Mouse (Mus musculus): ENCODE results near the gene Efcc1.

Gene Efcc1

DNA sequence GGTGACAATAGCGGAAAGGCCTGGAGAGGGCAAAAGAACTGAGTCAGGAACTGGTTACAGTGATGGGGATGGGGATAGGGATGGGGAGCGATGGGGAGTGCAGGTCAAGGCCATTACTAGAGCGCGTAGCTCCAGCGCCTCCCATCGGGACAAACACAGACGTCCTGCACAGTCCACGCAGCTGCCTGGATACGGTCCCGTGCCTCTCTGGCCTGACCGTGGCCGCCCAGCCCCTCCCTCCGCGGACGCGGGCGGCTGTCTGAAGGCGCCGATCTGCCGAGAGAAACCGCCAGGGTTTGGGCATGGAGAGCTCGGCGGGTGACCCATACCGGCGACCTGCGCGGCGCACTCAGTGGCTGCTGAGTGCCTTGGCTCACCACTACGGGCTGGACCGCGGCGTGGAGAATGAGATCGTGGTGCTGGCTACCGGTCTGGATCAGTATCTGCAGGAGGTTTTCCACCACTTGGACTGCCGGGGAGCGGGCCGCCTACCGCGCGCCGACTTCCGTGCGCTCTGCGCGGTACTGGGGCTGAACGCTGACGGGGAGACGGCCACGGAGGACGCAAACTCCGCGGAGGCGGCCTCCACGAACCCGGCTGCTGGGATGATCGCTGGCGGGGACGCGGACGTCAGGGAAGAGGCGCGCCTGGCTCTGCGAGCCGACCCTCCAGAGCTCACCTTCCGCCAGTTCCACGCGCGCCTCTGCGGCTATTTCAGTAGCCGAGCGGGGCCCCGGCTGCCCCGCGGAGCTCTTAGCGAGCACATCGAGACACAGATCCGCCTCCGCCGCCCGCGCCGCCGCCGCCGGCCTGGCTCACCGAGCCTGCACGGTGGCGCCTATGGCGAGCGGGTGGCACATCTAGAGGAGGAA lies at the start of gene Efcc1:
Gene Efcc1 (plus strand): TSS at position 279 of the 872 bp plus-strand sequence.
- DNase-seq (ENCODE audit: low spot score): no peak

DNA sequence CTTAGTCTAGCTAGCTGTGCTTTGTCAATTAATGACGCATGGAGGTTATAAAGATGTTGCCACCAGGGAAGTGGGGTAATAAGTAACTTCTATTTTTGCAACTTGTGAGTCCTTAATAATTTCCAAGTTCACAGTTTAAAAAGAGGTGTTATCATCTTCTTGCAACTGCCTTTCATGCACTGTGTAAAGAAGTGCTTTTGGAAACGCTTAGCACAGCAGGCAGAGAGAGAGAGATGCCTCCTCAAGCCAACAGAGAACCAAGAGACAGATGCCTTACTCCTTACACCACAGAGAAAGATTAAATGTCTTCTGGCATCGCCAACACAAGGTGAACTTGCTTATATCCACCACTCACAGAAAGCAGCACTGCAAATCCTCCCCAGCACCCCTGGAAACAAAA lies 34.7 kb upstream of the Efcc1 start:
- no peak for DNase-seq (ENCODE audit: low spot score)

GRCm38 (mm10) chr6:87696544-87696943 lies 34.1 kb upstream of the Efcc1 start:
- DNase-seq (ENCODE audit: low spot score): no peak

GRCm38 (mm10) chr6:87706246-87706645 lies 24.4 kb upstream of the Efcc1 start:
- DNase-seq (ENCODE audit: low spot score): no peak

DNA sequence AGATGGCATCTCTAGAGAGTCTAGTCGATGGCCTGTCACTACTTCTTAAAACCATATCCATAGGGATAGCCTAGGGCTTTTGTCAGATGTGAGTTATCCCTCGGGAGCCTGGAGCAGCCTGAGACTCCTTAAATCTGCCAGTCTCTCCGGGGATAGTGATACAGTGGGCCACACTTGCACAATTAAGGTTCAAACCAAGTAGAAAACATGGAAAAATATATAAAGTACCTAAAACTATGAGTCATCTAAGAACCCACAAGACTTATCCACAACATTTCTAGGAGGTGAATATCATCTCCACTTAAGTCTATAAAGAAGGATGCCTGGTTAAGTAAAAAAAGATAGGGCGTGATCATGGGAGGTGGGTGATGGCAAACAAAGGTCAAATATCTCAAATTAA lies 18.4 kb upstream of the Efcc1 start:
- DNase-seq (ENCODE audit: low spot score): no peak

- no peak for DNase-seq (ENCODE audit: low spot score)
Observed at GRCm38 (mm10) chr6:87714091-87714490, 16.6 kb upstream of the Efcc1 start.

- DNase-seq (ENCODE audit: low spot score): peak; percentile 76
Observed at GRCm38 (mm10) chr6:87722631-87723030, 8.0 kb upstream of the Efcc1 start.

- DNase-seq (ENCODE audit: low spot score): no peak
Observed at GRCm38 (mm10) chr6:87725267-87725912, 5.3 kb upstream of the Efcc1 start.

GRCm38 (mm10) chr6:87728102-87728501 lies 2.6 kb upstream of the Efcc1 start:
- no peak for DNase-seq (ENCODE audit: low spot score)

DNA sequence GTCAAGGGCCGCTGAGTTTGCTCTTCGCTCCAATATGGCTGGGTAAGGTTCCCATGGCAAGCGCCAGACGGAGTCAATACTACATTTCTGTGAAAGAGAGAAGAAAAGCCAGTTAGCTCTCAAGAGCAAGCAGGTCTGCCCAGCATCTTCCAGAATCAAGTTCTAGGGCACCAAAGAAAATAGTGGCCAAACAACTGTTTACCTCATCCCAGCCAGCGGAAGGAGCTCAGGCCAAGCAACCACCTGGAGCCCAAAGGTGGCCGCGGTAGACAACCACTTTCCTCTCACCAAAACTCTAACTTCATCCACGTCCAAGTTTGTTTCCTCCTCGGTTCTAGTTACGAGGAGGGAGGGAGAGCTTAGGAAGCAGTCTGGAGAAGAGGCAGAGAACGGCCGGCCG lies 528 bp upstream of the Efcc1 start:
- no peak for DNase-seq (ENCODE audit: low spot score)

- DNase-seq (ENCODE audit: low spot score): no peak
Observed at GRCm38 (mm10) chr6:87731463-87732095, 910 bp downstream of the Efcc1 start.

GRCm38 (mm10) chr6:87732151-87733011 lies 1.7 kb downstream of the Efcc1 start:
- no peak for DNase-seq (ENCODE audit: low spot score)

- DNase-seq (ENCODE audit: low spot score): no peak
Observed at GRCm38 (mm10) chr6:87733131-87733930, 2.7 kb downstream of the Efcc1 start.

DNA sequence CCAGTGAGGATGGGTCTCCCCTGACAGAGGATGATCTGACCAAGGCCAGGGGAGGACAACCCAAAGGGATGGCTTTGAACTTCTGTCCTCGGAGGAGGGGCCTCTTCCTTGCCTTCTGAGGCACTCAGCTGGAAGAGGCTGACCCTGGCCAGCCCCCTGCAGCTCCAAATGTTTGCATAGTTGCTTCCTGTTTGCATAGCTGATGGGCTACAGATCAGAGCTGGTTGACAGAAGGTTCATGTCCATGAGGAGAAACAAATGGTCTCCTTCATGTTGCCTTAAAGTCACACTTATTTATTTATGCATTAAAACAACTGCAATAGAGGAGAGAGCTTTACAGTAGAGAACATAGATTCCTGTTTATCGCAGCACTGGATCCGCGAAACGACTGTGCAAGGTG lies 3.5 kb downstream of the Efcc1 start:
- DNase-seq (ENCODE audit: low spot score): no peak

GRCm38 (mm10) chr6:87736923-87737322 lies 6.3 kb downstream of the Efcc1 start:
- DNase-seq (ENCODE audit: low spot score): no peak

GRCm38 (mm10) chr6:87737921-87738626 lies 7.4 kb downstream of the Efcc1 start:
- no peak for DNase-seq (ENCODE audit: low spot score)

DNA sequence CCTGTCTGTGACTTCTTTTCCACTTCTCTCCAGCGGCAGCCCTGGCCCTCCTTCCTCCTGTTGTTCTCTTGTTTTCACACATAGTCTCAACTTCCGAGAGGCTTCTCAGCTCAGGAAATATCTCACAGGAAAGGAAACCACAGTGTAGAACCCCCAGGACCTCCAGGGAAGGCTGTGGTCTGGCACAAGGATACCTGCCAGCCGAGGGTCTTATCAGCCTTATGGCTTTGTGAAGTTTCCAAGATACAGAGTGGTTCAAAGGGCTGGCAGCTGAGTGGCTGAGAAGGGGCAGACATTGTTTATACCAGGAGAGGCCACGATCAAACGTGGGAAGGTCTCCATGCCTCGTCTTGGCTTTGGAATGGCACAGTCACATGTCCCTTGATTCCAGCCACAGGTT lies 9.2 kb downstream of the Efcc1 start:
- DNase-seq (ENCODE audit: low spot score): no peak

DNA sequence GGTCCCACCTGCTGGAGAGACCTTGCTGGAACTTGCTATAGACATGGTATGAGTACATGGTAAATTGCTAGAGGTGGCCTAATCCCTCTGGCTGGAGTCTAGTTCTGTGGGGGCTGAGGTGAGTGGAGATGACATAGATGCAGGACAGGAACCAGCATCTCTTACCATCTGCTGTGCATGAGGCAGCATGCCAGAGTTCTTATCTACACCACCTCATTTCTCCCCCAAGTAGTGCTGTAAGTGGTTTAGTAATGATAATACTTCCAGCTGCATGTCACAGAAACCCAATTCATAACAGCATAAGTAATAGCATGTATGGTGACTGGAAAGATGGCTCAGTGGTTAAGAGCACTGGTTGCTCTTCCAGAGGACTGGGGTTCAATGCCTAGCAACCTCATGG lies 9.8 kb downstream of the Efcc1 start:
- DNase-seq (ENCODE audit: low spot score): no peak

DNA sequence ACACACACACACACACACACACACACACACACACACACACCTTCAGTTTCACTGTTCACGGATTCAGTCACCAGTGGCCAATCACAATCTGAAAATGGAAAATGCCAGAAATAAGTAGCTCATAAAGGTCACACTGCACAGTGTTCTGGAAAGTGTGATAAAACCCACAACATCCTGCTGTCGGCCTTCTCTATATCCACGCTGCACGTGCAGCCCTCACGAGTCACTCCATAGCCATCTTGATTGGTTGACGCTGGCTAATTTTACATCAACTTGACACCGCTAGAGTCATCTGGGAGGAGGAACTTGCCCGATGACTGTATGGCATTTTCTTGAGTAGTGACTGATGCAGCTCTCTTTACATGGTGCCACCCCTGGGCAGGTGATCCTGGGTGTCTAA lies 11.3 kb downstream of the Efcc1 start:
- no peak for DNase-seq (ENCODE audit: low spot score)

- DNase-seq (ENCODE audit: low spot score): no peak
Observed at GRCm38 (mm10) chr6:87742804-87743203, 12.1 kb downstream of the Efcc1 start.

DNA sequence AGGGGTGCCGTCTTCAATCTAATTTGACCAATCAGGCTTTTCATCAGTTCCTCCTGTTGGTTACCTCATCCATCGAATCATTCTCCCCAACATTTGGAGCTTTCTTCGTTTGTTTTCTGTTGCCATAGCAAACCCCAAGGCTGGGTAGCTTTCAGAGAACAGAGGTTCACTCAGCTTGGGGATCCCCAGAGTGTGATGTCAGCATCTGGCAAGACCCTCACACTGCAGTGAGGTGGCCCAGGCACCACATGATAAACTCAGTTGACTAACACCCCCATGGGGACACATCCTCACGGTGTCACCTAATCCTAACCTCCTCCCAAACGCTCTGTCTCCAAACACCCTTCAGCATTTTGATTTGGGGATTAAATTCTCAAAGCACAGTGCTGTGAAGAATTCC lies 12.6 kb downstream of the Efcc1 start:
- DNase-seq (ENCODE audit: low spot score): no peak

Measured in testis, postnatal 10 days (tissue).